Mouse (Mus musculus): ENCODE results near the gene Kantr. TPM values are rescaled to one million over a fixed set of nuclear protein-coding genes. Genes with fewer than 3 reads are reported as not detected.
A peak's percentile ranks its signal among the peaks of the same experiment; 100 is the strongest.

The Kantr gene
- polyA plus RNA-seq (2015; fragmentation: Nextera tagmentation; extraction: Ambion mirVana) = 29.7 and 31.7 TPM in 2 replicates

DNA sequence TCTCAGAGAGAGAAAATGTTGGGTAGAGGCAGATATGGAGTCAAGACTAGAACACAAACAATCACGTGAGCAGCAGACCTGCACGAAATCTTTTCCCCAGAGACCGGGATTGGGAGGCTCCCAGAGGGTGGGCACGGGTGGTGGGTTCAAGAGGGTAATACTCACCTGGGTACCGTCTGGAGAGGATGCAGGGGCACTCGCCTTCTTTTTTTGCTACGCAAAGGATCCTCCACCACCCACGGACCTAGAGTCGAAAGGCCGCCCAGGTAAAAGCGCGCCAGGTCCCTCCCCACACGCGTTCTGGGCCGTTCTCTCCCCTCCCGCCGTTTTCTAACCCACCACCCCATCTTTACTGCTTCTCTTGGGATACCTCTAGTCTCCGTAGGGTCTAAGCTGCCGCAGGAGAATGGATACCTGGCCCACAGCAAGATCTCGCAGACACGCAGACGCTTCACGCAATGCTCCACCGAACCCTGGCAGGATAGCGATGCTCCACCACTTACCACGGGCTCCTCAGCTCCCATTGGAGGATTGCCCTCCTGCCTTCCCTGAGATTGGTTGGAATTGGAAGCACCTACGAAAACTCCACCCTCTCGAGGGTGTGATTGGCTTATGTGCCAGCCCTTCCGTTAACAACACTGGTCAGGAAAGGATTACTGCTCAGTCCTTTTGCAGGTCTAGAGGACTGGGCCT, at the start of gene Kantr:
Kantr (minus strand) TSS at position 500 of the 693 bp plus-strand sequence.
- H3K4me1 ChIP-seq (replicated peaks) = peaks cover 8% of the 10 kb centered on the region
- H3K4me2 ChIP-seq (replicated peaks) = peak within 1 kb of the TSS; percentile 61
- H3K9me3 ChIP-seq = no peaks in the 10 kb centered on the region
- H3K27ac ChIP-seq = peak within 1 kb of the TSS; percentile 62
- H3K4me3 ChIP-seq (replicated peaks) = peak within 1 kb of the TSS; percentile 58
- WGBS = 19% methylated on average over 29 of the region's 29 CpGs
- H3K9ac ChIP-seq (replicated peaks) = peak within 1 kb of the TSS; percentile 73
- H3K27me3 ChIP-seq = peaks cover 62% of the 10 kb centered on the region
- H3K36me3 ChIP-seq = no peaks in the 10 kb centered on the region
- peak; percentile 100 for ATAC-seq

DNA sequence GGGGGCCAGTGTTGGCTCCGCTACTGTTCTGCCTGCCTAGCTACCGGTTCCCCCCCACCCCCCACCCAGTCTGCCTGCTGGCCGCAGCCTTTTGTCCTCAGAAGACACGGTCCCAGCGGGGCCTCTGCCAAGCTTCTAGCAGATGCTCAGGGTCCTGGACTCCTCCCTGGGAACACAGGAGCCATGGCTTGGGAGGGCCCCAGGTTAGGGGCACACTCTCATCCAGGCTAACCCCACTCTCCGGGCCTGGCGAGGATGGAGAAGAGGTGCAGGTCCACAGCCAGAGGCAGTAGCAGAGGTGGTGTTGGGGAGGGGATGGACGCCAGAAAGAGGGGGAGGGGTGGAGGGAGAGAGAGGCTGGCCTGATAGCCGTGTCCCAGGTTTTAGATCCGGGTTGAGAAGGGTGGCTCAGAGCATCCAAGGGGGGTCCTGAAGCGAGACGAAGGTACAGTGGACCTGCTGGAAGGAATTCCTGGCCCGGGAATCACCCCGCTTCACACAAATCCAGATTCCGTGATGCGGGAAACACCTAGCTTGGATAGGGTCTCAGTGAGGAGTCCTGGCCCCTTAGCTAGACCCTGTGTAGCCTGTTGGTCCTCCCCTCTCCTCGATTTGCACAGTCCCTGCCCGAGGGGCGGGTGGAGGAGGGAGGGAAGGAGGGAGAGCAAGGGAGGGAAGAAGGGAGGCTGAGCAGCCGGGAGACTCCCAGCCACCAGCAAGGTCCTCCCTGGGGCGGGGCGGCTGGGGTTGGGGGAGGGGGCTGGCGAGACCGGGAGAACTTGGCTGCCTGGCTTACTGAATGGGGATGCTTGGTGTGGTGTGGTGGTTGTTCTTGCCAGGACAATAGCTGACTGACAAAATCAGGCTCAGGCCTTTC, 41.3 kb upstream of the Kantr start, which contains the start of gene Gpr173:
Gpr173 (minus strand) TSS at position 308 of the 877 bp plus-strand sequence.
- Histone ChIP-seq H3K4me2 (replicated peaks) (peak within 1 kb of the TSS; percentile 70), H3K27me3 (peaks cover 70% of the 10 kb centered on the region), H3K9ac (replicated peaks) (peak within 1 kb of the TSS; percentile 77), H3K4me3 (replicated peaks) (peak within 1 kb of the TSS; percentile 60), H3K27ac (peak within 1 kb of the TSS; percentile 87), H3K4me1 (replicated peaks) (peaks cover 32% of the 10 kb centered on the region), H3K36me3 (no peaks in the 10 kb centered on the region), H3K9me3 (no peaks in the 10 kb centered on the region)
- peak; percentile 96 for ATAC-seq
- 25% methylated on average over 21 of the region's 24 CpGs for WGBS

DNA sequence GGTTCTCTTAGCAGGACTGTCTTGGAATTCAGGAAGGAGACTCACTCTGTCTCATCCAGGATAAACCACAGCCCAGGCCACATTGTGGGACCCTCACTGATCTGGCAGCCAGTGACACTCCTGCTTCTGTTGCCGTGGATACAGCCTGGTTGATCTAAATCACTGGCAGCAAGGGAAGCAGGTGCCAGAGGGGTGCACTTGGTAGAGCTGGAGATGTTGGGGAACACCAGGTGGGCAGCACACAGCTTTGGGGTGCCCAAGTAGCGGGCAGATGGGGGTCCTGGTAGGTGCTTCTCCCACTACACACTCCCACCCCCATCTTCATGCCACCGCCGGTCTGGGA, 40.7 kb upstream of the Kantr start:
- H3K9me3 ChIP-seq = no peaks in the 10 kb centered on the region
- peak overlapping the region; percentile 87 for H3K27ac ChIP-seq
- ATAC-seq = peak; percentile 60
- 31% methylated on average over 4 of the region's 4 CpGs for WGBS
- H3K36me3 ChIP-seq = no peaks in the 10 kb centered on the region
- H3K4me2 ChIP-seq (replicated peaks) = peak overlapping the region; percentile 70
- H3K4me1 ChIP-seq (replicated peaks) = peaks cover 32% of the 10 kb centered on the region
- peaks cover 71% of the 10 kb centered on the region for H3K27me3 ChIP-seq
- H3K4me3 ChIP-seq (replicated peaks) = peak overlapping the region; percentile 60
- H3K9ac ChIP-seq (replicated peaks) = peak overlapping the region; percentile 77

DNA sequence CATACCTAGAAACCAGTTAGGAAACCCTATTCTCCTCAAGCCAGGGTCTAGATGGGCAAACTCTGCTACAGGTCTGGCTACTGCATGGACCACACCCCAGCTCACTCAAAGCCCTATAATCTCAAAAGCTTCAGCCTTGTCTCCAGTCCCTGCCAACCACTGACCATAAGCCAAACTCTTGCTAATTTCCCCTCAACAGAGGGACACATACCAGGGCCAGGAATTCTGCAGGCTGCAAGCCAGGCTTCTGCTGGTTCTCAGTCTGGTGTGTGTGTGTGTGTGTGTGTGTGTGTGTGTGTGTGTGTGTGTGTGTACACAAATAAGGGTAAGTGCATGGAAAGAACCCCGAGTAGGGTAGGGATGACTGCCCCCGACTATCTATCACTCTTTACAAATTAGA, 39.1 kb upstream of the Kantr start:
- Histone ChIP-seq H3K36me3 (no peaks in the 10 kb centered on the region), H3K9me3 (no peaks in the 10 kb centered on the region), H3K27ac (no peak overlapping the region), H3K4me3 (replicated peaks) (peak overlapping the region; percentile 60), H3K4me2 (replicated peaks) (peak overlapping the region; percentile 70), H3K27me3 (peaks cover 76% of the 10 kb centered on the region), H3K4me1 (replicated peaks) (peaks cover 32% of the 10 kb centered on the region), H3K9ac (replicated peaks) (peak overlapping the region; percentile 77)
- 100% methylated on average over 1 of the region's 2 CpGs for WGBS
- ATAC-seq = no peak

DNA sequence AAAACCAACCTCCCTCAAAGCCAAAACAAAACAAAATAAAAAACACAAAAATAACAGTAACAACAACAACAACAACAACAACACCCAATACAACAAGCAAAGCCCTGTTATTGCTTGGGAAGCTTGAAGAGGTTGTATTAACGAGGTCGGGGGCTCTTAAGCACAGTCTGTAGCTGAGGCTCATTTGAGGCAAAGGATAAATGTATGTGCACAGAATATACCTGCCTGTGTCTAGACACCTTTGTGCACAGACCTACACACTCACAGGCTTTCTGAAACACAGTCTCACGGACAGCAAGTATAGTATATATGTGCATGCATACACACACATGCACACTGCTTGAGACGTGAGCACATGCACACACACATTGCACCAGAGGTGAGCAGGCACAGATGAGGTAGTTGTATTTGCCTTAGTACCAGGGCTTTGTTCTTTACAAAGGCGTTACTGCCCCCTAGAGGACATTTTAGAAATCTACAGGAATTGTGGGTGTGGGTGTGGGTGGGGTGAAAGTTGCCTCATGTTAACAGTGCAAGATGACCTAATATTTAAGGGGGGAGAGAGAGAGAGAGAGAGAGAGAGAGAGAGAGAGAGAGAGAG, 25.4 kb upstream of the Kantr start:
- Histone ChIP-seq H3K27ac (no peak overlapping the region), H3K4me3 (replicated peaks) (no peak overlapping the region), H3K4me1 (replicated peaks) (no peaks in the 10 kb centered on the region), H3K4me2 (replicated peaks) (no peak overlapping the region), H3K9me3 (no peaks in the 10 kb centered on the region), H3K27me3 (peaks cover 50% of the 10 kb centered on the region), H3K9ac (replicated peaks) (no peak overlapping the region), H3K36me3 (no peaks in the 10 kb centered on the region)
- 26% methylated on average over 5 of the region's 5 CpGs for WGBS
- peak; percentile 84 for ATAC-seq

DNA sequence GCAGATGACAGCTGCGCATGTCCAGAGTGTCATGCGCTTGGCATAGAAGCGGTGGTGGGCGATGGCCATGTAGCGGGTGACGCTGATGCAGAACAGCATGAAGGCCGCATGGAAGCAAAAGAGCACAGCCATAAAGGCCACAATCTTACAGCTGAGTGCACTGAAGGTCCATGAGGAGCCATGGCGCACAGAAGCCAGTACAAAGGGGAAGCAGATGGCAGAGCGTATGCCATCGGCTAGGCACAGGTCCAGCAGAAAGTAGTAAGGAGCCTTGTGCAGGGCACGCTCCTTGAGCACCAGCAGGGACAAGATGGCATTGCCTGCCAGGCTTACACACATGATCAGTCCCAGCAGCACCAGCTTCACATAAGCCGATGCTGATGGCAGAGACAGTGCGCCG, 19.7 kb upstream of the Kantr start:
- Histone ChIP-seq H3K4me2 (replicated peaks) (no peak overlapping the region), H3K9me3 (no peaks in the 10 kb centered on the region), H3K27me3 (peaks cover 74% of the 10 kb centered on the region), H3K36me3 (peaks cover 13% of the 10 kb centered on the region), H3K9ac (replicated peaks) (no peak overlapping the region), H3K4me1 (replicated peaks) (no peaks in the 10 kb centered on the region), H3K4me3 (replicated peaks) (no peak overlapping the region), H3K27ac (no peak overlapping the region)
- ATAC-seq = no peak
- 93% methylated on average over 14 of the region's 14 CpGs for WGBS

DNA sequence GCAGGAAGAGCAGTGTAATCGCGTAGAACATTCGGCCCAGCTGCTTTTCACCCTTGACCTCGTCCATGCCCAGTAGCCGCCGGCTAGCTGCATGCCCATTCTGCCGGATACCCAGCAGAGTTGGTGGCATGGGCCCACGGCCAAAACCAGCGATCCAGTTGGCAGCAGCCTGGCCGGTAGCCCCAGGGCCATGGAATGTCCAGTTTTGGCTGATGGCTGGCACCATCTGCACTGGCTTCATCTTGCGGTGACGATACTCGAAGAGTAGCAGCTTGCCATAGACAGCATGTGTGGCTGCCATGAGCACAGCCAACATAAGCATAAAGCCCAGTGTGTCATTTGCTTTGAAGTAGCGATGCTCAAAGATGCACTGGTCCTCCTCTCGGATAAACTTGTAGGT, 19.3 kb upstream of the Kantr start:
- no peak for ATAC-seq
- 94% methylated on average over 15 of the region's 15 CpGs for WGBS
- Histone ChIP-seq H3K27ac (no peak overlapping the region), H3K4me2 (replicated peaks) (no peak overlapping the region), H3K27me3 (peaks cover 78% of the 10 kb centered on the region), H3K4me3 (replicated peaks) (no peak overlapping the region), H3K9ac (replicated peaks) (no peak overlapping the region), H3K4me1 (replicated peaks) (no peaks in the 10 kb centered on the region), H3K9me3 (no peaks in the 10 kb centered on the region), H3K36me3 (peaks cover 13% of the 10 kb centered on the region)

DNA sequence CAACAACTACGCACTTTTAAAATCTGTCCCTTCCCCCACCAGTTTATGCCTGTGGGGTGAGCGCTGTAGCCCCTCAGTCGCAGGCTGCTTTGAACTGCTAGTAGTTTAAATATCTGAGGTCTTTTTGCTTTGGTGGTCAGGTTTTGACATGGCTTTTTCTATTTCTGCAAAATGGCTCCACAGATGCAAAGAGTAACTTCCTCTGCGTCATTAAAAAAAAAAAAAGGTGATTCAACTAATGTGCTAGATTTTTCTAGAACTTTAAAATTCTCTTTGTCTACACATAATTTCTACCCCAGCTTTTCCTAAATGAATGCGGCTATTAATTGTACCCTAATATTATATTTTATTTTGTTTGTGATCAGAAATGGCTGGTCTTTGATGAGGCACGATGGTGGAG, 15.6 kb upstream of the Kantr start:
- no peak overlapping the region for H3K9ac ChIP-seq (replicated peaks)
- peak overlapping the region; percentile 49 for H3K4me2 ChIP-seq (replicated peaks)
- no peaks in the 10 kb centered on the region for H3K9me3 ChIP-seq
- WGBS = 32% methylated on average over 6 of the region's 6 CpGs
- H3K36me3 ChIP-seq = peaks cover 32% of the 10 kb centered on the region
- peaks cover 22% of the 10 kb centered on the region for H3K4me1 ChIP-seq (replicated peaks)
- ATAC-seq = no peak
- H3K27me3 ChIP-seq = peaks cover 92% of the 10 kb centered on the region
- peak overlapping the region; percentile 87 for H3K27ac ChIP-seq
- H3K4me3 ChIP-seq (replicated peaks) = peak overlapping the region; percentile 65

DNA sequence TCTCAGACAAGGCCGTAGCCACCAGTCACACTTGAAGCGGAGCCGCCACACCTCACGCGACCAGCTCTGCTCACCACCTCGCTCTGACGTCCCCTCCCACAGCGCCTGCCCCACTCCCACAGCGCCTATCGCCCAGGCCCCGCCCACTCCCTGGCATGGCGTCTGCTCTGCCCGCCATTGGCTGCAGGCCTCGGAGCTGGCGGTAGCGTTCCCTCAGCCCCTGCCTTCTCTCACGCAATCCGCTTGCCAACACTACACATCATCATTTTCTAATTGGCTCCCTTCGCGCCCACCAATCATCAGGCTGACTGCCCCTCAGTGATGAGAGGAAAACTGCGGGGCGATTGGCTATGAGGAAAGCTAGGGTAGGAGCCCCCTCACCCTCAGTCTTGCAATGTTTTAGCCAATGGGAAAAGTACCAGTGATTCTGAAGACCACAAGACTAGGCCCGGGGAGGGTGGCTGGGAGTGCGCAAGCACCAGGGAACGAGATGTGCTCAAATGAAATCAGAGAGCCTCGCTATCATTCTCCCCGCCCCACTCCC, 15.1 kb upstream of the Kantr start, which contains the start of gene Tspyl2:
Tspyl2 (minus strand) TSS at position 68 of the 544 bp plus-strand sequence.
- ATAC-seq = peak; percentile 99
- H3K27me3 ChIP-seq = peaks cover 93% of the 10 kb centered on the region
- H3K4me2 ChIP-seq (replicated peaks) = peak within 1 kb of the TSS; percentile 61
- H3K27ac ChIP-seq = peak within 1 kb of the TSS; percentile 88
- 18% methylated on average over 27 of the region's 27 CpGs for WGBS
- peaks cover 32% of the 10 kb centered on the region for H3K36me3 ChIP-seq
- peak within 1 kb of the TSS; percentile 80 for H3K9ac ChIP-seq (replicated peaks)
- H3K9me3 ChIP-seq = no peaks in the 10 kb centered on the region
- H3K4me3 ChIP-seq (replicated peaks) = peak within 1 kb of the TSS; percentile 65
- H3K4me1 ChIP-seq (replicated peaks) = peaks cover 25% of the 10 kb centered on the region

DNA sequence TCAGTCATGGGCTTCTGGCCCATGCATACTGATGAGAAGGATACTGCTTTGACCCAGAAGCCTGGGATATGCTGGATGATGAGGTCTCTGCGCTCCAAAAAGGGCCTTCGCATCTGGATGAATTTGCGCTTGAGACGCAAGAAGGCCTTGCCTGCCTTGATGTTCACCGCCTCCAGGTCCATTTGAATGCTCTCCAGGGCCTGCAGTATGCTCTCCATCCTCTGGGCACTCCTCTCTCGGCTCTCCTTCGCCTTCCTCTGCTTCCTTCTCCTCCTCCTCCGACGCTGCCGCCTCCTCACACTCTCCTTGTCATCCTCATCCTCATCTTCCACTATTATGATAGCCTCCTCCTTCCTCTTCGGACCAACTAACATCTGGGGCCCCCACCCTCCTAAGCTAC, 14.2 kb upstream of the Kantr start:
- peak overlapping the region; percentile 61 for H3K4me2 ChIP-seq (replicated peaks)
- H3K27me3 ChIP-seq = peaks cover 93% of the 10 kb centered on the region
- H3K27ac ChIP-seq = peak overlapping the region; percentile 88
- 34% methylated on average over 11 of the region's 11 CpGs for WGBS
- peaks cover 24% of the 10 kb centered on the region for H3K36me3 ChIP-seq
- H3K9me3 ChIP-seq = no peaks in the 10 kb centered on the region
- peak overlapping the region; percentile 65 for H3K4me3 ChIP-seq (replicated peaks)
- H3K9ac ChIP-seq (replicated peaks) = peak overlapping the region; percentile 80
- peaks cover 29% of the 10 kb centered on the region for H3K4me1 ChIP-seq (replicated peaks)
- no peak for ATAC-seq

DNA sequence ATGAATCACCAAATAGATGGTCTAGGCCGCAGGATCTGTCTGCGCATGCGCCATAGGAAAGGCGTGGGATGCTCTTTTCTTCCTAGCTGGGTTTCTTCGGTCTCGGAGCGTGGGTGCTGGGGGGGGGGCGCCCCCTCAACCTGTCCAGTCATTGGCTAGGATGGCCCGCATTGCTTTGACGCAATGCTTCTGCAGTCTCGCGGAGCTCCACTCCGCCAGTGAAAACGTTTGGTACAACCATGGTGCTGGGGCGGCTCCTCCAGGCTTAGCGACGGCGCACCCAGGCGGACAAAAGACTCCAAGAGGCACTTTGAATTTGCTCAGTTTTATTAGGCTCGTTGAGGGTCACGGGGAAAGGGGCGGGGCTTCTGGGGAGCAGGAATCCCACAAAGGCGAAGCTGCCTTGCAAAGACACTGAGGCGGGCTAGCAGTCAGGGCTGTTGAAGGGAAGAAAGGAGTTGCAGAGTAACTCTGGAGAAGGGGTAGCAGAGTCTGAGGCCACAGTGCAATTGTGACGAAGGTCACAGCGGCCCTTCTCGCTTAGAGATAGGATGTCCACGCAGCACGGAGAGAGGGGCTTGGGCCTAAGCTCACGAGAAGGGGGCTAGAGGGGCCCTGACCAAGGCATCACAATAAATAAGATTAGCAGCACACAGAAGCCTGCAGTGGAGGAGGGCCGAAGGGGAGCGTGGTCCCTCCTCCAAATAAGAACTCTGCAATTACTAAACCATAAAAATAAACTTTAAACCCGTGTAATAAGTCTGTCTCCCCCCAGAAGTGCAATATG, 9.4 kb upstream of the Kantr start:
- H3K27ac ChIP-seq = peak overlapping the region; percentile 95
- peak overlapping the region; percentile 29 for H3K4me3 ChIP-seq (replicated peaks)
- peak; percentile 100 for ATAC-seq
- 14% methylated on average over 33 of the region's 33 CpGs for WGBS
- no peaks in the 10 kb centered on the region for H3K9me3 ChIP-seq
- H3K27me3 ChIP-seq = peaks cover 69% of the 10 kb centered on the region
- peak overlapping the region; percentile 53 for H3K4me2 ChIP-seq (replicated peaks)
- H3K9ac ChIP-seq (replicated peaks) = peak overlapping the region; percentile 68
- H3K4me1 ChIP-seq (replicated peaks) = peaks cover 29% of the 10 kb centered on the region
- H3K36me3 ChIP-seq = peaks cover 19% of the 10 kb centered on the region

All from midbrain, embryonic 13.5 days (tissue).